8 mouse cellular contexts compared by ENCODE assay signal in the genomic region with DNA sequence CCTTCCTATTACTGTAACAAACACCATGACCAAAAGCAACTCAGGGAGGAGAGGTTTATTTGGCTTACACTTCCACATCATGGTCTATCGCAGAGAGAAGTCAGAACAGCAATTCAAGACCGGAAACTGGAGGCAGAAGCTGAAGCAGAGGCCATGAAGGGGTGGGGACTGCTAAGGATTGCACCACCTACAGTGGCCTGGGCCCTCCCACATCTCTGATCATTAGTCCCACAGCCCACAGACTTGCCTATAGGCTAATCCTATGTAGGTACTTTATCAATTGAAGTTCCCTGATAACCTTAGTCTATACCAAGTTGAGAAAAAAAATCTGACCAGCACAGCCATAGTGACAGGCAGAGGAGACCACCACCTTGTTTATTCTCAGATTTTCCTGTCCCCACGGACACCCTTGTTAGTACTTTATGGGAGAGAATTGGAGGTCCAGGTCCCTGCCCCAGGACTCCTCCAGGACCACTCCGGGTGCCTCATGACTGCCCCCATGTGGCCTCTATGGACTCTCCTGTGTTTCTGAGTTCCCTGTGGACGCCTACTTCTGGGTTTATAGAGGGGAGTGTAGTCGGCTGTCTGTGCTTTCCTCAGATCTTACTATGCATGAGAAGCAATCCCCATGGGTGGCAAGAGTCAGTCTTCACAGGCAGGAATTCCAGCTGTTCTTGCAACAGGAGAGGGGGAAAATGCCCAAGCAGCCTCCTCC.
DNase-seq lines count a peak whose midpoint lies in the region; ATAC-seq and TF ChIP-seq lines count a peak whose summit lies in the region.

No protein-coding gene starts in this region.

- no peaks in the 10 kb centered on the region for H3K27me3 ChIP-seq in hindbrain, postnatal 0 days (ENCODE audit: insufficient read depth, low read length)
- no peaks in the 10 kb centered on the region for H3K27me3 ChIP-seq in hindbrain, embryonic 13.5 days
- H3K27me3 ChIP-seq in MEL (ENCODE audit: control insufficient read depth in 1 of 2, insufficient read depth in 2 of 2, low read length in 2 of 2): no peaks in the 10 kb centered on the region
- H3K27me3 ChIP-seq in heart, postnatal 0 days (ENCODE audit: control insufficient read depth, insufficient read depth, low read length): peaks cover 9% of the 10 kb centered on the region; the same call in 1 of the 2 replicates

- H3K27ac ChIP-seq in hindbrain, postnatal 0 days: no peak overlapping the region
- no peak overlapping the region for H3K27ac ChIP-seq in hindbrain, embryonic 13.5 days
- H3K27ac ChIP-seq in MEL (ENCODE audit: control insufficient read depth, low read depth, low read length): no peak overlapping the region
- H3K27ac ChIP-seq in heart, postnatal 0 days (ENCODE audit: low read depth): no peak overlapping the region

- ATAC-seq in hindbrain, postnatal 0 days: no peak
- ATAC-seq in hindbrain, embryonic 13.5 days (ENCODE audit: low FRiP score): no peak
- ATAC-seq in heart, postnatal 0 days (ENCODE audit: insufficient read depth, low read depth): no peak
- 0 out of 2 replicates have a peak, but pooled peaks have one; percentile 48 for ATAC-seq in megakaryocyte progenitor cell, adult 5-6 weeks (replicated peaks; ENCODE audit: poor library complexity)

- peak; percentile 54 for DNase-seq in hindbrain, postnatal 0 days (ENCODE audit: low spot score)
- peak; percentile 7 for DNase-seq in MEL (ENCODE audit: low read depth, low spot score)
- peak; percentile 21 for DNase-seq in cerebellum, adult 9-10 months
- peak; percentile 38 for DNase-seq in heart, postnatal 0 days (ENCODE audit: low spot score)
- DNase-seq in layer of hippocampus, postnatal 14 days (ENCODE audit: low spot score in 2 of 2): peak; percentile 37 to 48
- DNase-seq in natural killer cell, adult 2 months (ENCODE audit: low spot score in 2 of 2): no peak

- TF ChIP-seq EP300 in MEL (IDR thresholded peaks at IDR 0.05; ENCODE audit: low read depth in 1 of 2, low read length in 2 of 2): no peak
- TF ChIP-seq EP300 in heart, postnatal 0 days (IDR thresholded peaks at IDR 0.05; ENCODE audit: low read depth): no peak

- H3K4me3 ChIP-seq in hindbrain, postnatal 0 days (ENCODE audit: low read length): no peak overlapping the region
- no peak overlapping the region for H3K4me3 ChIP-seq in hindbrain, embryonic 13.5 days
- no peak overlapping the region for H3K4me3 ChIP-seq in MEL (ENCODE audit: control insufficient read depth in 1 of 2, insufficient read depth in 1 of 2, low read depth in 2 of 2, low read length in 2 of 2)
- no peak overlapping the region for H3K4me3 ChIP-seq in heart, postnatal 0 days (ENCODE audit: low read depth, low read length)

- H3K9me3 ChIP-seq in hindbrain, postnatal 0 days (ENCODE audit: low read length): no peaks in the 10 kb centered on the region
- no peaks in the 10 kb centered on the region for H3K9me3 ChIP-seq in hindbrain, embryonic 13.5 days
- no peaks in the 10 kb centered on the region for H3K9me3 ChIP-seq in MEL (replicated peaks; ENCODE audit: insufficient read depth, low read length)
- H3K9me3 ChIP-seq in heart, postnatal 0 days (replicated peaks; ENCODE audit: control insufficient read depth, low read length): no peaks in the 10 kb centered on the region

- H3K9ac ChIP-seq in hindbrain, postnatal 0 days (replicated peaks; ENCODE audit: low read length): no peak overlapping the region
- no peak overlapping the region for H3K9ac ChIP-seq in hindbrain, embryonic 13.5 days
- no peak overlapping the region for H3K9ac ChIP-seq in MEL (ENCODE audit: control insufficient read depth, low read depth, low read length, poor library complexity, severe bottlenecking)
- no peak overlapping the region for H3K9ac ChIP-seq in heart, postnatal 0 days (replicated peaks; ENCODE audit: low read depth, low read length)

- no peak for TF ChIP-seq POLR2A in MEL (IDR thresholded peaks at IDR 0.05; ENCODE audit: control insufficient read depth in 1 of 2, insufficient read depth in 1 of 2, low read depth in 1 of 2, low read length in 2 of 2, poor library complexity in 1 of 2)

- peak; percentile 63 for TF ChIP-seq CTCF in hindbrain, postnatal 0 days (IDR thresholded peaks at IDR 0.05; ENCODE audit: low read depth)
- TF ChIP-seq CTCF in MEL (IDR thresholded peaks at IDR 0.05 in 2 of 3, conservative IDR thresholded peaks at IDR 0.05 in 1 of 3; ENCODE audit: control insufficient read depth in 1 of 3, insufficient read depth in 1 of 3, low read depth in 2 of 3, low read length in 3 of 3, poor library complexity in 1 of 3, severe bottlenecking in 1 of 3): peak; percentile 10 to 52 (median 34); a peak in 5 of 6 replicates
- peak; percentile 61 for TF ChIP-seq CTCF in heart, postnatal 0 days (IDR thresholded peaks at IDR 0.05; ENCODE audit: low read depth)

- TF ChIP-seq RAD21 in MEL (IDR thresholded peaks at IDR 0.05; ENCODE audit: low read depth, low read length): no peak; the same call in 1 of the 2 replicates

- no peaks in the 10 kb centered on the region for H3K36me3 ChIP-seq in hindbrain, postnatal 0 days (ENCODE audit: insufficient read depth, low read length)
- H3K36me3 ChIP-seq in hindbrain, embryonic 13.5 days: no peaks in the 10 kb centered on the region
- H3K36me3 ChIP-seq in MEL (ENCODE audit: control insufficient read depth in 1 of 2, insufficient read depth in 2 of 2, low read length in 2 of 2): no peaks in the 10 kb centered on the region
- H3K36me3 ChIP-seq in heart, postnatal 0 days (replicated peaks; ENCODE audit: control insufficient read depth, insufficient read depth, low read length): no peaks in the 10 kb centered on the region

- H3K4me1 ChIP-seq in hindbrain, postnatal 0 days (ENCODE audit: insufficient read depth, low read length): no peaks in the 10 kb centered on the region; the same call in 1 of the 2 replicates
- peaks cover 8% of the 10 kb centered on the region; the same call in 1 of the 2 replicates for H3K4me1 ChIP-seq in hindbrain, embryonic 13.5 days (replicated peaks)
- H3K4me1 ChIP-seq in MEL (ENCODE audit: control insufficient read depth in 1 of 2, insufficient read depth in 2 of 2, low read length in 2 of 2): no peaks in the 10 kb centered on the region; a peak in 1 of 4 replicates
- H3K4me1 ChIP-seq in heart, postnatal 0 days (ENCODE audit: control insufficient read depth, insufficient read depth): no peaks in the 10 kb centered on the region

- H3K4me2 ChIP-seq in hindbrain, postnatal 0 days (ENCODE audit: low read depth, low read length): no peak overlapping the region
- no peak overlapping the region for H3K4me2 ChIP-seq in hindbrain, embryonic 13.5 days
- H3K4me2 ChIP-seq in heart, postnatal 0 days (ENCODE audit: low read depth, low read length): no peak overlapping the region

- H3K79me2 ChIP-seq in MEL (ENCODE audit: control insufficient read depth, insufficient read depth, low read length, poor library complexity): no peaks in the 10 kb centered on the region

- WGBS in hindbrain, postnatal 0 days: 41% methylated on average over 6 of the region's 6 CpGs
- 40% methylated on average over 6 of the region's 6 CpGs for WGBS in hindbrain, embryonic 13.5 days
- 36% methylated on average over 6 of the region's 6 CpGs for WGBS in heart, postnatal 0 days

TF ChIP-seq in MEL, 35 proteins besides CTCF, POLR2A, EP300 and RAD21:
- no peak for TF ChIP-seq MYB (IDR thresholded peaks at IDR 0.05; ENCODE audit: low read depth, low read length)
- TF ChIP-seq SMC3 (IDR thresholded peaks at IDR 0.05; ENCODE audit: low read depth, low read length): peak; percentile 26

Comparison
In these comparisons a context has a peak if more than half of its experiments do, and no peak if none do; other contexts are left out.
1. DNase-seq: peak in hindbrain, postnatal 0 days (single experiment), MEL (single experiment), cerebellum, adult 9-10 months (single experiment), heart, postnatal 0 days (single experiment) and layer of hippocampus, postnatal 14 days (2 of 2); none in natural killer cell, adult 2 months (0 of 2).
2. Peak in every context shown above with its lines, with median percentiles within 50 percentile points of each other: CTCF ChIP-seq.